Mouse (Mus musculus): ENCODE results near the gene Plbd1. TPM values are rescaled to one million over a fixed set of nuclear protein-coding genes. Genes with fewer than 3 reads are reported as not detected.

Plbd1 gene
- total RNA-seq, 2 experiments from 2014 or later: 30.8 to 37.9 TPM

DNA sequence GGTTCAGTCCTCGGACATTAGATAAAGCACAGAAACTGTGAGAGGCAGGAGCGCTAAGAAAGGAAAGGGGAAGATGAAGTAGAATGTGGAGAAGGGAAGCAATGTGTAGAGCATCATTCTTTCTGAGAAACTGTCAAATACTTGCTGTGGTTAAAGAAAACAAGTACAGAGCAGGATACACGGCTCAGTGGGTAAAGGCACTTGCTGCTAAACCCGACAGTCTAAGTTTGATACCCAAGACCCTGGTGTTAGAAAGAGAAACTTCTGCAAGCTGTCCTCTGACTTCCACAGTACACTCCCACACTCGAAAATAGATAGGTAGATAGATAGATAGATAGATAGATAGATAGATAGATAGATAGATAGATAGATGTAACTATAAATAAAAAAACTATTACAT lies 8.4 kb downstream of the Plbd1 start:
- no peak for DNase-seq

DNA sequence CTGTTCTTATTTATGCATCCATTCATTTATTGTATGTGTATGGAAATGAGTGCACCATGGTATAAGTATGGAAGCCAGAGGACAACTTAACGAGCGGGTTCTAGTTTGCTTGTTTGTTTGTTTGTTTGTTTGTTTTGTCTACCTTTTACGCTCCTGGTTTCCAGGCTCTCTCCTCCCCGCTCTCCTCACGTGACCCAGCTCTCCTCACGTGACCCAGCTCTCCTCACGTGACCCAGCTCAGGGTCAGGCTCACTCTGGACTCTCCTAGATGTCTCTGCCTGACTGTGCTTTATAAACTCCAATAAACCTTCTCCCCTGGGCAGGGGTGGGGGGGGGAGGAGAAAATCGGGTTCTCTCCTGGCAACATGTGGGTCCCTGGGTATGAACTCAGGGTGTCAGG lies 11.1 kb downstream of the Plbd1 start:
- no peak for DNase-seq

DNA sequence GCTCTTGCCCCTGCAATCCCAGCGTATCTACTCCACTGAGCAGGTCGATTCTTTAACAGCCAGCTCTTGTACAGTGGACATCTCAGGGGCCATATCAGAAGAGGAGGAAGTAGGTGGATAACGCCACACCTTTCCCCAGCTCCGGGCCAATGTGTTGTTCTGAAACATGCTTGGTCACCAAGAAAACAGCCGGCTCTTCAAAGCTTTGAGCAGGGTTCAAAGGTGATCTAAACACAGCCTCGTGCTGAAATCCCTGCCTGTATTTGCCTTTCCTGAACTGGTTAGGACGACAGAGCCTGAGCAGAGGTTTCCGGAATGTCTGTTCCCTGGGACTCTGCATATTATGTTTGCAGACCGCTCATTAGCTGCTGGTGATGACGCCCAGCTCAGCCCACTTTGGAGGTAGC lies 14.3 kb downstream of the Plbd1 start:
- DNase-seq: no peak

GRCm38 (mm10) chr6:136646207-136646606 lies 15.5 kb downstream of the Plbd1 start:
- no peak for DNase-seq

DNA sequence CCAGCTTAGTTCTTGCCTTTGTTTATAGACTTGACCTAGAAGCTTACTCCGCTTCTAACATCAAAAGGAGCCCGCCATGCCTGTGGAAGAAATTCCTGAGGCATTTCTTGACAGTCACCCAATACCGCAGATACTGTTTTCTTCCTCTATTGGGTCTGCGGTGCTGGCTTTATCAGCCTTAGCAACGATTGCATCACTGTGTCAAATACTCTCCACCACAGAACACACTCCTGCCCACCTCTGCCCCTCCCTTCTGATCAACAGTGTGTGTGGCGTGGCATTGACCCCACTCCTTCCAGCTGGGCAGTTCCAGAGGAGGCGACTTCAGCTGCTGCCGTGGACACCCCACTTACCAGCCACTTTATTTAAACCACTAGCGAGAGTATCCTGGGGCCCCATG lies 16.0 kb downstream of the Plbd1 start:
- DNase-seq: no peak

- no peak for DNase-seq
Observed at GRCm38 (mm10) chr6:136644171-136644570, 17.6 kb downstream of the Plbd1 start.

DNA sequence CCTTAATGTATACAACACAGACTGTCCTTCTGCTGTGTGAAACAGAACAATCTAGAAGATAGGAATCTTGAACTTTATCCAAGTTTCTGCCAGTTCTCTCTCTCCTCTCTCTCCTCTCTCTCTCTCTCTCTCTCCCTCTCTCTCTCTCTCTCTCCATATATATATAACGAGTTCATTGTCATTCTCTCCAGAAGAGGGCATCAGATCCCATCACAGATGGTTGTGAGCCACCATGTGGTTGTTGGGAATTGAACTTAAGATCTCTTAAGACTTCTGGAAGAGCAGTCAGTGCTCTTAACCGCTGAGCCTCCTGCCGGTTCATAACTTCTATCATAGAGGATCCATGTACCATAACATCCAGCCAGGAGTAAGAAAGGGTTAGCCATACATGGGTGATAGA lies 26.7 kb downstream of the Plbd1 start:
- DNase-seq: no peak

- DNase-seq: no peak
Observed at GRCm38 (mm10) chr6:136633719-136634118, 28.0 kb downstream of the Plbd1 start.

- DNase-seq: no peak
Observed at GRCm38 (mm10) chr6:136633154-136633553, 28.6 kb downstream of the Plbd1 start.

GRCm38 (mm10) chr6:136631945-136632534 lies 29.7 kb downstream of the Plbd1 start:
- no peak for DNase-seq

- no peak for DNase-seq
Observed at GRCm38 (mm10) chr6:136631519-136631918, 30.2 kb downstream of the Plbd1 start.

DNA sequence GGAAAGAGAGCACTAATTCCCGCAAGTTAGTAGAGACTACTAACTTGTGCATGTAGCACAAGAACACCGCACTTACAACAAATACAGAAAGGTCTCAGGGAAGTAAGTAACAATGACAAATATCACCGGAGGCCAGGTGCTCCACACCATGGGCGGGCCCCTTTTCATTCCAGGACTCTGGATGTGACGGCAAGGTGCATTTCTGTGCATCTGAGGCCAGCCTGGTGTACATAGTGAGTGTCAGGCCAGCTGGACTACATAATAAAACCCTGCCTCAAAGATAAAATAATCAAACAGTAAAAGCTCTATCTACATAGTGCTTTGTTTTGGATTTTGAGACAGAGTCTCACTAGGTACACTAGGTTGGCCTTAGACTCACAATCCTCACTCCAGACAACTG lies 32.1 kb downstream of the Plbd1 start:
- DNase-seq: no peak

- no peak for DNase-seq
Observed at GRCm38 (mm10) chr6:136625421-136625820, 36.3 kb downstream of the Plbd1 start.

DNA sequence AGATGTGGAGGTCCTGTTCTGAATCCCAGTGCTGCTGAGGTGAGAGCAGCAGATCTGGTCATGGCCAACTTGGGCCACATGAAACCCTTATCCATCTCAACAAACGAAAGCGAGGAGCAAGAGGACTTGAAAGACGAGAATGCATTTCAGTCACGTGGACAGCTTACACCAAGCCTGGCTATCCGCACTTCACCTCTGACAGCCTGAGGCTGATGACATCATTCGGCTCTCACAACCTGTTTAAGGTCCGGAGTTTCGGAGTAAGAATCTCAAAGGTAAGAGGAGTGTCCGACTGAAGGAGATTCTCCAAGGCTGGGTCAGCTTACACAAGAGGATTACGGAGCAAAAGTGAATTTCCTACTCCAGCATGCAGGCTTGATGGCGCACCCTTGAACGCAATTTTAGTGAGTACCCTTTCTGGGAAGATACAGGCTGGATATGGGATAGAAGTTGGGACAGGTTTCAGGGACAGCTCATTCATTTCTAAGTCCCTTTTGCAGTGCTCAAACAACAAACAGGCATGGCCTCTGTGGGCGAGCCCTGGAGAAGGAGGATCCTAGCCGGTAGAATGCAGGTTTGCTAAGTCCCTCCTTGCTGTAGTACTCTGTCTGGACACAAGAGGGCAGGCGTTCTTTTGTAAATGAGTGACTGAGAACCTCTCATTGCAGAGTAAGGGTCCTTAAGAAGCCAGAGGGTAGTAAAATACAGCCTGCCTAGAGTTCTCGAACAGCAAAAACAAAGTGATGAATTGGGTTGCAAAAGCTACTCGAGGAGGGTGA lies 41.2 kb downstream of the Plbd1 start:
- peak; percentile 78 to 79 for DNase-seq

DNA sequence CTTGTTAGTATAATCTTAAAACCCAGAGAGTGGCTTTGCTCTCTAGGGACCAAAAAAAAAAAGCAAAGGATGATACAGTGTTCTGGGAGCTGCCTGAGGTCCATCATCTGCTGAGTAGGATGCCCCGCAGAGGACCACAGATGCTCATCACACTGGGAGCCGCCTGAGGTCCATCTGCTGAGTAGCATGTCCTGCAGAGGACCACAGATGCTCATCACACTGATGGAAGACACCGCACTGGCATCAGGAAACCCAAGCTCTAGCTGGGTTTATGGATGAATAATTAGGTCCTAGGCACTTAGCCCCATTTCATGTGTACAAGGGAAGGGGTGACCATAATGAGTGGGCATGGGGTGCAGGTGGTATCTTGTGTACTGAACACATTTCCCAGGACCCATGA lies 47.6 kb downstream of the Plbd1 start:
- DNase-seq: no peak

GRCm38 (mm10) chr6:136612312-136612711 lies 49.4 kb downstream of the Plbd1 start:
- no peak for DNase-seq

DNA sequence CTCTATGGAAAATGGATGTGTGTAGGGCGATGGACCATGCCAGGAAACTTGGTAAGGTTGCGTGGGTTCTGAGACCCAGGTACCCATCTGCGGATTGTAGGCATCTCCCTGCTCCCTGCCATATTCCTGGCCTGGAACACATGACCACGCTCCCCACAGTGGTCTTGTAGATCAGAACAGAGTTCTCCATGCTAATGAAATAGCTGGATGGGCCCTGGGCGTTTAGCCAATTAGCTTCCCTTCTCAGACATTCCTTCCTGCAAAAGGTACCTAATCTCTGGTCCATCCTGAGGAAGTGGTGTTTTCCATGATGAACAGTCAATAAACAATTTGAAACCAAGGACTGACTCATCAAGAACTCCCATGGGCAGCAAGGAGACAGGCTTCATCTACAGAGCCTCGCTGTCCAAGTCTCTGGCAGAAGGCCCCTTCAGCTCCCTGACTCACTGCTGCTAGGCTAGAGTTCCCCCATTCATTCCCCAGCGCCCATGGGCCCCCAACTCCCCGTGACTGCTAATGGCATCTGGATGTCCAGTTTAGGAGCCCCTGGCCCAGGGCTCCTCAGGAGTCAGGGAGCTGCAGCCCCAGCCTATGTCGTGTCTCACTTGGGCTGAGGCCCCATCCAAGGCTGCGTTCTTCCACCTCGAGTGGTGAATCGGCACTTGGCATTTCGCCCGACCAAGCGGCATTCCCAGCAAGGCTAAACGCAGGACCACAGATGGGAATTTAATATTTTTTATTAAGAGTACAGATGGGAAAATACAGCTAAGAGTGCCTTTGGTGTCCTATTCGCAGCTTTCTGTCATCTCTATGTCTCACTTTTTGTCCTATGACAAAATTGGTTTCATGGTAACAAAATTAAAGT lies 50.1 kb downstream of the Plbd1 start:
- DNase-seq: peak; percentile 71 to 77

DNA sequence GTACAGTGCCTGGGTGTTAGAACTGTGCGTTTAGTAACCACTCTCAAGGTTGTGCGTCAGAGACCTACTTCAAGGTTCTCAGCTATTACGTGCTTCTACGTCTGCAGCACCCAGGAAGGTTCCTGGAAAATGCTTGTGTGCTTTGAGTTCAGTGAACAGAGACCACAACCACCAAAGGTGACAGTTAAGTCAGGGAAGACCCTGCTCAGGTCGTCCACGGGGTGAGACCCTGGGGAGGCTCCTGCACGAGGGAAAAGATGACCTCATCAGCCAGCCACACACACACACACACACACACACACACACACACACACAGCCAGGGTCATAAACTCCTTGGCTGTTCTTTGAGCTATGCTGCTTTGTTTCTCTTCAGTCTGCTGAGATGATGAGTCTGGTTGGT lies 59.1 kb downstream of the Plbd1 start:
- DNase-seq: peak in 1 of 2 experiments; percentile 8

DNA sequence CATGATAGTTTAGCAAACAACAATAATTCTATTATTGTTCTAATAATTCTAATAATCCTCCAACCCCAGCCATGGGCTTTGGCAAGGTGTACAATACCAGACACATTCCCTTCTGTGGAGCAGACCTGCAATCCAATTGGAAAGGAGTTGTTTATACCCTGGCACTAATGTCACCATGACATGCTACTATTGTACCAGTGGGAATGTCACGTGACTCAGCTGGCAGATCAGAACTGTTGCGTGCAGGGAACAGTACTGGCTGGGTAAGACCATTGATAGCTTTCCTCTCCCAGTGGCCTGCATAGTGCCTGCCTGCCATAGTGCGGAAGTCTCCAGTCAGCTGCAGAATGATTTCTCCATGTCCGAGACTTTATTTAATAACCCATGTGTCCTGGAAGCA lies 67.2 kb downstream of the Plbd1 start:
- DNase-seq: no peak

DNA sequence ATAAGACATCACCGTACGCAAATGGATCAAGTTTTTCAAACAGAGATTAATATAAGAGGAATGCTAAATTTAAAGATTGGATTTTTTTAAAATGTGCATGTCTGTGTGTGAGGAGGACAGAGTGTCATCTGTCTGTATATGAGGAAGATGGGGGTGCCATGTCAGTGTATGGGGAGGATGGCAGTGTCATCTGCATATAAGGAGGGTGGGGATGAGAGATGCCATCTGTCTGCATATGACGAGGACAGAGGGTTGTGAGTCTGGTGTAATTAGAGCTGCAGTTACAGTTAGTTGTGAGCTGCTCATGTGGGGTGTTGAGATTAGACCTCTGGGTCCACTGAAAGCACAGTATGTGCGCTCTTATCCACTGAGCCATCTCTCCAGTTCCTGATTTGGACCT lies 71.0 kb downstream of the Plbd1 start:
- no peak for DNase-seq

- DNase-seq: peak; percentile 34 to 57
Observed at GRCm38 (mm10) chr6:136566002-136566401, 95.7 kb downstream of the Plbd1 start.
